Mouse (Mus musculus) mouse trophoblast stem cell (cell line): ENCODE results near the gene Cript.

Experiments used
- in situ Hi-C, 2 experiments: fragments of 300-500 bp; cut with MseI, MboI; formaldehyde crosslinking; loops; 2 replicates in 1 of 2; 3 replicates in 1 of 2; pipeline ENCODE4 v1.15.1; 2025

Gene Cript

DNA sequence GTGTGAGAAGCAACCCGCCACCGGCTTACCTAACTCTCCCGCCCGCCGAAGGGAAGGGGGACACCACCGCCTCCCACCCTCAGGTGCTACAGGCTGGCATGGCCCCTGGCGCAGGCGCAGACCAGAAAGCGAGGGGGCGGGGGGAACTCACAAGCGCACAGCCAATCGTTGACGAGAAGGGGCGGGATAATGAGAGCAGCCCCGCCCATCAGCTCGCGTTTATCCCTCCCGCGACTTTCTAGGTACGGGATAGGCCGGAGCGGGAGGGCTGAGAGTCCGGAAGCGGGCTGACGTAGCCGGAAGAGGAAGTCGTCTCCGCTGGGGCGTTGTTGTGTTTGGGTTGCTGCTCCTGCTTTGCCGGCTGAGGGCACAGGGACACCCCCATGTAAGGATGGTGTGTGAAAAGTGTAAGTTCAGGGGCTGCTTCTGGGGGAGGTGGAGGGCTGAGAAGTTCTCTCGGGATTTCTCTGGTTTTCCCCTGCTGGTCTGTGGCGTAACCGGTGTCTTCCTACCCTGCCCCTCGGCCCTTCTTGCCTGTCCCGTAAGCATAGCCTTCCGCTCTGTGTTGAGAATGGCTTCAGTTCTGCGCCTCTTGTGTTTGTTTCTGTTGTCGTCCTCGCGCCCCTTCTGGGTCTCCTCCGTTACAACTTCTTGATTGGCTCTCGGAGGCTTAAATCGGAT lies at the start of gene Cript, which contains the start of gene Pigf:
TSS of gene Cript (plus strand) at position 282 of the 681 bp plus-strand sequence.
TSS of gene Pigf (minus strand) at position 138 of the 681 bp plus-strand sequence.
- in situ Hi-C loops = no loop called here

DNA sequence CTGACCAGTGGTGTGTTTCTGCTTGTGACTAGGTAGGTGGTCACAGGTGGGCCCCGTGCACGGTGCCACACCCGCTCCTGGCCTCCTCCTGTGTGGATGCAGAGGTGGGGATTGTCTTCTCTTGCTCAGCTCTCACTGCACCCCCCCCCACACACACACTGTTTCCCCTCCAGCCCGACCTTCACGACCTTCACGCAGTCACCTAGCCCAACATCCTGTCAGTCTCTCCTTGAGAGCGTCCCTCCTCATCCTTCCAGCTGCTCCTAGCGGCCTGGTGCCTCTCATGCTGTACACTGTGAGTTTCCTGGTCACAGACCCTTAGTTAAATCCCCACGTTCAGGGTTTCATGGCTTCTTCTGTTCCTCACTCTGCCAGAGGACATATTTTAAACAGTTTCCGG lies 49.0 kb upstream of the Cript start:
- in situ Hi-C loops = no loop called here

DNA sequence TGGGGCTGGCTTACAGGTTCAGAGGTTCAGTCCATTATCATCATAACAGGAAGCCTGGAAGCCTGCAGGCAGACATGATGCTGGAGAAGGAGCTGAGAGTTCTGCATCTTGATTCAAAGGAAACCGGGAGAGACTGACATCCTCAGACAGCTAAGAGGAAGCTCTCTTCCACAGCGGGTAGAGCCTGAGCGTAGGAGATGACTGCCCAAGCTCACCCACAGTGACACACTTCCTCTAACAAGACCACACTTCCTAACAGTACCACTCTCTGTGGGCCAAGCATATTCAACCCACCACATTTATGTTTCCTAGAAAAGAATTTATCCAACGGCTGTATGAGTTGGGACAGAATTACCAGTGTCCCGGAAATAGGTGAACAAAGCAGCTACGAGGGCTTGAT lies 46.9 kb upstream of the Cript start:
- in situ Hi-C loops = no loop called here

DNA sequence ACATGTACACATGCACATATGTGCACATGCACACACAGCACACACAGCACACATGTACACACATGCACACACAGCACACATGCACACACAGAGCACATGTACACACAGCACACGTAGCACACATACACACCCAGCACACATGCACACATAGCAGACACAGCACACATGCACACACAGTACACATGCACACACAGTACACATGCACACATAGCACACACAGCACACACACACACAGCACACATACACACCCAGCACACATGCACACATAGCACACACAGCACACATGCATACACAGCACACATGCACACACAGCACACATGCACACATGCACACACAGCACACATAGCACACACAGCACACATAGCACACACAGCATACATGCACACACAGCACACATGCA lies 44.1 kb upstream of the Cript start:
- in situ Hi-C loops = no loop called here

DNA sequence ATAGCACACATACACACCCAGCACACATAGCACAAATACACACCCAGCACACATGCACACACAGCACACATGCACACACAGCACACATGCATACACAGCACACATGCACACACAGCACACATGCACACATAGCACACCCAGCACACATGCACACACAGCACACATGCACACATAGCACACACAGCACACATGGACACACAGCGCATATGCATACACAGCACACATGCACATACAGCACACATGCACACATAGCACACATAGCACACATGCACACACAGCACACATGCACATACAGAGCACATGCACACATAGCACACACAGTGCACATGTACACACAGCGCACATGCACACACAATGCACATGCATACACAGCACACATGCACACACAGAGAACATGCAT lies 43.6 kb upstream of the Cript start:
- in situ Hi-C loops = no loop called here

DNA sequence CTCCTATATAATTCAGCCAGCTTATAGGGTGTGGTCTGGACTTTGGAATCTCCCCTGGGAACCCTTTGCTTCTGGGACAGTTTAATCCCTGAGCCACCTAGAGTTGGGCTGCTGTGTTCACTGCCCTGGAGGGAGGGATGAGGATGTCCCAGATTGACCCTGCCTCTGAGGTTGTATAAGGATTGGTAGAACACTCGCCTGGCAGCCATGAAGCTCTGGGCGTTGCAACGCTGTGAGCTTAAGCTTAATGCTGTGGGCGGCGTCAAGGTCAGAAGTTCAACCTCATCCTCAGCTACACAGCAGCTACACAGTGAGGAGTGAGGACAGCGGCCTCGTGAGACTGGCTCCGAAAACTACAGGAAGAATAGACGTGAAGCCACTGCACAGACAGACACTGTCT lies 42.9 kb upstream of the Cript start:
- in situ Hi-C loops = no loop called here

DNA sequence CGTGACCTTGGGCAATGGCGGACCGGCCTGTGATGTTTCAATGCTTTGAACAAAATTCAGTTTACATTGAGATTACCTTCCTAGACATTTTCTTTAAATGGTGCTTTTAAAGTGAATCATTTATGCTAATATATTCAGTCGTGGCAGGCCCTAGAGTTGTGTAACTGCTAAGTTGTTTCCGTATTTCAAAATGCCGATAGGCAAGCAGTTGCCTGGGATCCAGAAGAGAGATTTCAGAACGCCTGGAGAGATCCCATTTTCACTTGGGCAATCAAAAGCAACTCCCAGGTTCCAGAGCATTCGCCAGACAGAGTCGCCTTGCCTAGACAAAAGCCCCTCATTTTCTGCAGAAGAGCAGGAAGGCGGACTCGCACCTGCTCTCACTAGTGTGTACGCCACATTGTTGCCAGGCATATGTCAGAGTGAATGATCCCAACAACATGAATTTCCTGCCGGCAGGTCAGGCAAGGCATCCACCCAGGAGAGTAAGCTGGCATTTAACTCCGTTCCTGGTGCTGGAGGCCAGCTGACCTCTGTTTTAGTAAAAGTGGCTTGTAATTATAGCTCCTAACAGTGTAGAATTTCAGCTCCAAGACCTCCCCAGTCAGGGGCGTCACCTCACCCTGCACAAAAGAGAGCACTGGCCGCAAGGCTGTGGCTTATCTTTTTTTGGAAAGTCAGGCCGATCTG lies 38.8 kb upstream of the Cript start:
- in situ Hi-C loops = no loop called here

DNA sequence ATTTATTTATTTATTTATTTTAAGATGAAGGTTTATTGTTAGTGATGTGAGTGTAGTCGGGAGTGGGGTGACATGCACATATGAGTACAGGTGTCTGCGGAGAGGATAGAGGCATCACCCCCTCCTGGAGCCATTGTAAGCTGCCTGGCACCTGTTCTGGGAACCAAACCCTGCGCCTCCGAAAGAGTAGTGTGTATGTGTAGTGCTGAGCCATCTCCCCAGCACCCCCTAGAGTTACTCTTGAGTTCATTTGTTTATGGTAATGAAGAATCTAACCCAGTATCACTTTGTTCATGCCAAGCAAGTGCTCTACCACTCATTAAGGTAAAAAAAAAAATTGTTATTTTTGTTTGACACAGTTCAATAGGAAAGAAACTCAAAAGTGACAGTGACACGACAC lies 37.2 kb upstream of the Cript start:
- in situ Hi-C loops = no loop called here

DNA sequence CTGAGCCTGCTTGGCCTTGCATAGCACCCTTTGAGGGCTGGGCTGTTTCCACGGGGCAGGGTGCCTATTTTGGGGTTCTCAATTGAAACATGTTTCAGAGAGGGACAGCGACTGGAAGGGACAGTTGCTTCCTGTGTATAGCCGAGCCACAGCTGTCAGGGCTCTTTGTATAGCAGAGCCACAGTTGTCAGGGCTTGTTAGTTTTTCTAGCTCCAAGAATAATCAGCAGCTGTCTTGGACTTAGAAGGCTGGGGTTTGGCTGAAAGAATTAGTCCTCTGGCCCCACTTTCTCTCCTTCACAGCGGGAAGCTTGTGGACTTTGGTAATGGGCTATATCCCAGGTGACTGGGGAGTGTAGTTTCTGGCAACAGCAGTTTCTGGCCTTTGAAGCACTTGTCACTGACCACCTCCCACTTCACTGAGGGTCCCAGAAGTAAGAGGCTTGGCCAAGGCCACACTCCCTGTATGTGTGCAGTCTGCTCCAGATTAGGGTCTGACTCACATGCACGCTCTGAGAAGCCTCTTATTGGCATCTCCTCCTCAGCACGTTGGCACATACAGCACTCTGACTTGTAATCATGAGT lies 36.7 kb upstream of the Cript start:
- in situ Hi-C loops = no loop called here

DNA sequence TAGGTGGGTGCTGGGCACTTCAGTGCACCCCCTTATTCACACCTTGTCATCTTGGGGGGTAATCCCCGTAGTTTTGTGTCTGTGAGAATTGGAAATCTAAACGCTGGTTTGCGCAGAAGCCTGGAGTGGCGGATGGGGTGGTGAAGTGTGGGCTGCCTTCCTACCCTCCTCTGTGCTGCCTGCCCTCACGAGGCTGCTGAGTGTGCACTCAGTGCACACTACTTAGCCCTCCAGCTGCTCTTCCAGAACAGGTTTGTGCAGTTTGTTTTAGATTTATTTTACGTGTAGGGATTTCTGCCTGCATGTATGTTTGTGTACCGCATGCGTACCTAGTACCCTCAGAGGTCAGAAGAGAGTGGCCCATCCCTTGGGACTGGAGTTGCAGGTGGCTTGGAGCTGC lies 34.0 kb upstream of the Cript start:
- in situ Hi-C loops = no loop called here

DNA sequence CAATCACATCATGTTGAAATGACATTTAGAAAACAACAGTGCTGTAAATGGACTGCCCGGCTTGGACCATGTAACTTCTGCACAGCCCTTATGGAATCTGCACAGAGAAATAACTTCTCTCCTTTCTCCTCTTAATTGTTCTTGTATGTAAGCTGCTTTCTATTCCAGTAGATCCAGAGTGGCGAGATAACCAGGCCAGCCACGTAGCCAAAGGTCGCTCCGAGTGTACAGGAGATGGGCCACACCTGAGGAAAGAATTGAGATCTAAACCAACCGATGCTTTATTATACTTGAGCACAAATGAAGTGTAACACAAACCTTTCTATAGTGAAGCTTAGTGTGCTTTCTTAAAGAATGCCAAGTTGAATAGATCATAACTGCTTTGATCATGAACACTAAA lies 28.0 kb upstream of the Cript start:
- in situ Hi-C loops = no loop called here

DNA sequence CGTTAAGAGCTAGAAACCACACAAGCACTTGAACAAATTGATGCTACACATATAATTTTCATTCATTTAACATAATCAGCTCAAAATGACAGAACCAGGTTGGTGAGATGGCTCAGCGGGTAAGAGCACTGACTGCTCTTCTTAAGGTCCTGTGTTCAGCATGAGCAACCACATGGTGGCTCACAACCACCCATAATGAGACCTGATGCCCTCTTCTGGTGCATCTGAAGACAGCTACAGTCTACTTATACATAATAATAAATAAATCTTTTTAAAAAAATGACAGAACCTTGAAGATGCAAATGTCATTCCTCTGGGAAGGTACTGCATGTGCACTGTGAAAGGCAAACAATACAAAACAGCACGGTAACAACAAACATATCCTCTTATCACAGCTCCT lies 16.4 kb upstream of the Cript start:
- in situ Hi-C loops = no loop called here

DNA sequence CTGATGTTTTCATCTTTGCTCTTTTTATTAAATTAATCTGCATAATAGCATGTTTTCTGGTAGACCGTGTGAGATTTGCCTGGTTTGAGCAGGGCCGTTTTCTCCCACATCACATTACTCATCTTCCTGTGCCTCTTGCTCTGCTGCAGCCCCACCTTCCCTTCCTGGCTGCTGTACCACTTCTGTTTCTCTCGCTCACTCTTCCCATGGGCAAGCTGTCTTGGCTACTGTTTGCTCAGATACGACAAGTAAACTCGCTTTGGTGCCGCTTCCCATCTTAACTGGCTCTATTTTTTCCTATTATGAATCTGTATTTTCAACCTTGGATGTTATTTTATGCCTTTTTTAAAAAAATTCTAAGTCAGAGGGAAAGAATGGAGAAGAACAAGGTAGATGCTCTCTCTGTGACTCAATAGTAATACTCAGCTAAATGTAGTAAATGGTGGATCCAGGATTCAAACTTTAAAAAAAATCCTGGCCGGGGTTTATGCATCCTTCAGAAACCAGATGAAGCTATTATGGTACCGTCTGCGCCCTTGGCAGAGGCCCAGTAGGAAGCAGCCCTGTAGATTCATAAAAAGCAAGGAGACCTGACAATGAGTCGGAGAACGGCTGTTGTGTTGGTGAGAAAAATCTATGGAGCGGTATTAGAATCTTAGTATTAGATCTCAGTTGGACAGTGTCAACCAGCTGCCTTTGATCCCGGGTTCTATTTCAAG lies 13.9 kb upstream of the Cript start:
- in situ Hi-C loops = no loop called here

DNA sequence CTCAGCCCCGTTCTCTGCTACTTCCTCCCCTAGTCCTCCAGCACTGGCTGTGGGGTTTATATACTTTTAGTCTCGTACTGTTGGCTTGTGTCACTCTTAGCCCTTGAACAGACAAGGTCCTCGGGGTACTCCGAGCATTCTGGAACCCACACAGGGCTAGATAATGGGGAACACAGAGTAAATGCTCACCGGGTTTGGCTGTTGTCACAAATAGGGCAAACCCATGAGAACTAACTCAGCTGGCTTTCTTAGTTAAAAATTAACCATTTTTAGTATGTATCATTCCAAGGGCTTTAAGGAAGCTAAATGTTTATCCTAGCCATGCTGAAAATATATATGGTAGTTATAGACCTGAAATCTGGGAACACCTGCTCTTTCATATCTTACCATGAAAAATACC lies 5.7 kb upstream of the Cript start:
- in situ Hi-C loops = no loop called here

DNA sequence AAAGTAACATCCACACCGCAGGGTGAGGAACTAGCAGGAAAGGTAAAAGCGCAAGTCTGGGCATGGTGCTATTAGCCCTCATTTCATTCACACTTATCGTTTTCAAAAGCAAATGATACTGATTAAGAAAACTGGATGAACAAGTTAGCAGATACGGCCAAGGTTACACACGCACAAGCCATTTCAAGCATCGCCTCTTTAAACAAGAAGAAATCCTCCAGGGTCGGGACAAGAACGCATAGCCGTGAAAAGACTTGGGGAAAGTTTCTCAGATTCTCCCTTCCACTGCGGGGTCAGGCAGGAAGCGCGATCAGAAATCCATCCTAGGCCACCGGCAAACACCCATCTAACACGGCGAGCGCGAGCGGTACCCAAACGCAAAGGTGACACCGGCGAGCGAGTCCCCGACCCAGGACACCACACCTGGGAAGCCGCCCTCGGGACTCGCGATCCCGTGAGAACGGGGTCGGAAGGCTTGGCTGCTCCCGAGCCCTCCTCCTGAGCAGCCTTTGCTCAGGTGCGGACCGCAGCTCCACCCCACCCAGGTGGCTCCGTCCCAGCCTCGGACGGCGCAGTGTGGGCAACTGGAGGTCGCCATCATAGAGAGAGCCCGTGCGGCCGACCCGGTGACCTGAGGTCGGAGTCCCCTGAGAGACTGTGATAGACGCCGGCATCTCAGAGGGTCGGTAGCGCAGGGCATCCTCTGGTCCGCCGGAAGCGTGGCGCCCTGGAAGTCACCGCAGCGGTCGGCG lies 683 bp upstream of the Cript start:
- in situ Hi-C loops = no loop called here

DNA sequence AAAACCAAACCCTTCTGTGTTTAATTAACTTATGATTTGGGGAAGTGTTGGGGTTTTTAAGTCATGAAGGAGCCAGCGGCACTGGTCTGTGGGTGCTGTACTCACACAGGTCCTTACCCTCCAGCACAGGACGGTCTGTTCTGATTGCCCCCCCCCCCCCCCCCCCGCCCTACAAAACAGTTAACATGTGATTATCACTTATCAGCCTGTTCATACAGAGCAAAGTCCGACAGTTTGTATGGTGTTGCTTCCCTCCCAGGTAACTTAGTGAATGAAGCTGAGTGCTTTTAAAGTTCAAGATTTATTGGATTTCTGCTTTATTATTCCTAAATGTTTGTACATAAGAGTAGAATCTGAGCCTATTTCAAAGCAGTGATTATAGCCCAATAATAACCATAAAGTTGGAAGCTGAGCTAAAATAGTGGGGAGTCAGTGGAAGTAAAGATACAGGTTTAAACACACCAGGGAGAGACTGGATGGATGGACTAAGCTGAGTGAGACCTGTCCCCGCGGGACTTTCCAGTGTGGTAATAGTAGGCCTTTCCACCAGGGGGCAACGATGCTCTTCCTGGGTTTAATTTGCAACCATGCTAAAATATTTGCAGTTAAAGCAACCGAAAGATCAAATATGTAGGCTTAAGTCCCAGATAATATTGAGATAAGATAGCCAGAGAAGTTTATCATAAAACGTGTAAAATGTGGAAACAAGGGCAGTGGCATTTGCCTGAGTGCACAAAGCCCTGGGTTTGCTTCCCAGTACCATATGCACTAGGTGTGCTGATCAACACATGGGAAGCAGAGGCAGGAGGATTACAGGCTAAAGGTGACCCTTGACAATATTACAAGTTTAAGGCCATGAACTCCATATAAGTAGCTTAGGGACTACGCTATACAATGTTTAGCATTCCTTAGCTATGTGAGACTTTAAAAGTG lies 11.1 kb downstream of the Cript start:
- in situ Hi-C loops = no loop called here

DNA sequence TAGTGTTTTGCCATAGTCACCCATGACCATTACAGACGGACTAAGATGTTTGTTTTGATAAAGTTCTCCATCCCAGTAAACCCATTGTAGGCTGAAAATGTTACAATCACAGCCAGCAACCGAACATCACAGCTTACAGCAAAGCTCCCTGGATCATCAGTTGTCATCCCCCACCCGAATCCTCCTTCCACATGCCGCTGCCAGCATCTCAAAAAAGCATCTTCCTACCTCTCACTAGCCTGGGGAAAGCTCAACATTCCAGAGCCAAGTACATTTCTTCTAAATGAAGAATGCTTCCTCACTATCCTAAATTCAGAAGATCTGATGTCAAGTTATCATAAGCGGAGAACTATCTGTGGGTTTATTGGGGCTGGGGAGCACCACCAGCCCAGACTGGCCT lies 13.1 kb downstream of the Cript start:
- in situ Hi-C loops = no loop called here

DNA sequence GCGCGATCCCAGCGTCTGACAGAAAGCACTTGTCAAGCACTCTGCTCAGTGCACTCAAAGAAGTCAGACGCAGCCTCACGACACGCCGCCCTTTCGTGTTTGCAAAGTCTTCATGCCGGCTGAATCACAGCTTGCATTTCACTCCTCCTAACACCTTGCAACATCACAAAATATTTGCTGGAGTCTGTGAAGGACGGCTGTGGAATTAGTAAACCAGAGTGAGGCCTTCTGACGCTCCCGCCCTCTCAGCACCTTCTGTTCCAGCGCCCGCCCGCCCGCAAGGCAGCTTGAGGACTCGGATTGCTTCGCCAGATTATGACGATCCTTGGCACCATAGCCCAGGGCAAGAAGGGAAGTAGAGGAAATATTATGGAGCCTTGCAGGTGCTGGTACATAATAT lies 16.4 kb downstream of the Cript start:
- in situ Hi-C loops = no loop called here

DNA sequence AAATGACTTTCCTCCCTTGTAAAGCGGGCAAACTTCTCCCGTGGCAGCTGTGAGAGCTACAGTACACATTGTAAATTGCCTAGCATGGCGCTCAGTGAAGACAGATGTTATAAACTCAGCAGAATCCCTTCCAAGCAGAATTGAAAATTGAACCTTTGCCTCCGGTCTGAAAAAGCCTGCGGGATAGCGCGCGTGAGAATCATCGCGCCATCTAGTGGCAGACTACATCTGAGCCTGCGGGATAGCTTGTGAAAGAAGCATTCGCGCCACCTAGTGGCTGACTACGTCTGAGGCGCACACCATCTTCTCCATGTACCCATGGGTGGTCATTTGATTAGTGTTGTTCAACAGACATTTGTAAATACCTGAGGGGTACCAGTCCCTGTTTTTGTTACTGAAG lies 19.0 kb downstream of the Cript start:
- in situ Hi-C loops = no loop called here

DNA sequence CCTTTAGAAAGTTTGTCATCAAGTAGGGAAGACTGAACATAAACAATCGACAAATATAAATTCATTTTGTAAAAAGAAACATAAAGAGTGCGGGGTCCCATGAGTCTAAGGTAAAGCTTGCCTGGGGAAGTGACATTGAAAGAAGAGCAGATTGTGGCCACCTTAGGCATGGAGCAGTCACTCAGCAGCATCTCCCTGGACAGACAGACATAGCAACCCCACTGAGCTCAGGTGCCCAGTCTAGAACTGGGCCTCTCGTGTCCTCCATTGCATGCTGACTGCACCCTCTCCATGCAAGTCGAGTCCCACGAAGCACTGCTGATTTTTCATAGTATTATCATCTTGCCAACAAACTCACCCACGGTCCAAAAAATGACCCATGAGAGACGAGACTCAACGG lies 19.4 kb downstream of the Cript start:
- in situ Hi-C loops = loop anchor here (5.0 kb wide), 2 partner anchors 203 to 208 kb away; no protein-coding TSS in a partner anchor

DNA sequence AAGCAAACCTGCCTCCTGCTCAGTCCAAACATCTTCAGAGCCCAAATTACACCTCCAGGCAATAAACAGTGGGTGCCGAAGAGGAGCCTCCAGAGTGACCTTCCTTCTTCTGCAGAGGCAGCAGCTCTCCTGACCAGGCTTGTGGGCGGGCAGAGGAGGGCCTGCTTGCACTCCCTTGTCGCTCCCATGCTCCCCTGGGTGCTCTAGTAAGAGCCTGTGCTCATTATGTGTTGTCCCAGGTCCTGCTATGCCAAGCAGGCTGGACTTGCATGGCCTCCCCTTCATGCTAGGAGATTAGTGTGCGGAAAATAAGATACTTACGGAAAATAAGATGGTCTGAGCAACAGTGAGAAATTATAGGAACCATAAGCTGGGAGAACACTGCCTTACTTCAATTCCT lies 24.3 kb downstream of the Cript start:
- in situ Hi-C loops = loop anchor here (5.0 to 10.0 kb wide), 3 partner anchors 175 to 203 kb away; no protein-coding TSS in a partner anchor
